Mouse (Mus musculus): Measurements from ENCODE around the gene Prkcd. TPM values are rescaled to one million over a fixed set of nuclear protein-coding genes. Genes with fewer than 3 reads are reported as not detected.

Prkcd gene
- polyA plus RNA-seq, 2 experiments = 46.1 to 105 TPM

- no peak overlapping the region for H3K9ac ChIP-seq (ENCODE audit: low read depth, low read length, severe bottlenecking)
- H3K4me2 ChIP-seq (replicated peaks; ENCODE audit: low read depth, low read length, severe bottlenecking) = no peak overlapping the region
- TF ChIP-seq POLR2A (IDR thresholded peaks at IDR 0.05; ENCODE audit: borderline replicate concordance, extremely low read depth, insufficient read depth, insufficient read length) = no peak
- no peaks in the 10 kb centered on the region for H3K4me1 ChIP-seq (ENCODE audit: control insufficient read depth, insufficient read depth, low read length)
- 88% methylated on average over 9 of the region's 9 CpGs for WGBS
- H3K9me3 ChIP-seq (ENCODE audit: control insufficient read depth, low read length) = no peaks in the 10 kb centered on the region
- H3K27ac ChIP-seq (replicated peaks; ENCODE audit: low read depth, low read length) = no peak overlapping the region
- H3K4me3 ChIP-seq (replicated peaks; ENCODE audit: low read length) = no peak overlapping the region
- ATAC-seq (ENCODE audit: low FRiP score, low read depth) = no peak
- no peak for DNase-seq (ENCODE audit: low spot score)
- H3K27me3 ChIP-seq (ENCODE audit: control insufficient read depth, insufficient read depth, low read length) = no peaks in the 10 kb centered on the region
- peaks cover 94% of the 10 kb centered on the region for H3K36me3 ChIP-seq (ENCODE audit: control insufficient read depth, insufficient read depth, low read length)
Measured at GRCm38 (mm10) chr14:30568016-30568415, 58.0 kb downstream of the Prkcd start.

- Histone ChIP-seq H3K4me1 (ENCODE audit: control insufficient read depth, insufficient read depth, low read length) (no peaks in the 10 kb centered on the region), H3K9me3 (ENCODE audit: control insufficient read depth, low read length) (no peaks in the 10 kb centered on the region), H3K4me3 (replicated peaks; ENCODE audit: low read length) (no peak overlapping the region), H3K27ac (replicated peaks; ENCODE audit: low read depth, low read length) (no peak overlapping the region), H3K9ac (ENCODE audit: low read depth, low read length, severe bottlenecking) (no peak overlapping the region), H3K4me2 (replicated peaks; ENCODE audit: low read depth, low read length, severe bottlenecking) (no peak overlapping the region), H3K27me3 (ENCODE audit: control insufficient read depth, insufficient read depth, low read length) (no peaks in the 10 kb centered on the region), H3K36me3 (ENCODE audit: control insufficient read depth, insufficient read depth, low read length) (peaks cover 86% of the 10 kb centered on the region)
- DNase-seq (ENCODE audit: low spot score) (no peak), ATAC-seq (ENCODE audit: low FRiP score, low read depth) (no peak)
- WGBS = 92% methylated on average over 6 of the region's 6 CpGs
- no peak for TF ChIP-seq POLR2A (IDR thresholded peaks at IDR 0.05; ENCODE audit: borderline replicate concordance, extremely low read depth, insufficient read depth, insufficient read length)
Measured at GRCm38 (mm10) chr14:30566317-30566716, 59.7 kb downstream of the Prkcd start.

GRCm38 (mm10) chr14:30564451-30564850 lies 61.6 kb downstream of the Prkcd start:
- TF ChIP-seq POLR2A (IDR thresholded peaks at IDR 0.05; ENCODE audit: borderline replicate concordance, extremely low read depth, insufficient read depth, insufficient read length) = no peak
- whole genome bisulfite sequencing = 92% methylated on average over 2 of the region's 2 CpGs
- DNase-seq (ENCODE audit: low spot score) (no peak), ATAC-seq (ENCODE audit: low FRiP score, low read depth) (no peak)
- Histone ChIP-seq H3K4me2 (replicated peaks; ENCODE audit: low read depth, low read length, severe bottlenecking) (no peak overlapping the region), H3K36me3 (ENCODE audit: control insufficient read depth, insufficient read depth, low read length) (peaks cover 86% of the 10 kb centered on the region), H3K27me3 (ENCODE audit: control insufficient read depth, insufficient read depth, low read length) (no peaks in the 10 kb centered on the region), H3K9ac (ENCODE audit: low read depth, low read length, severe bottlenecking) (no peak overlapping the region), H3K4me3 (replicated peaks; ENCODE audit: low read length) (no peak overlapping the region), H3K9me3 (ENCODE audit: control insufficient read depth, low read length) (no peaks in the 10 kb centered on the region), H3K27ac (replicated peaks; ENCODE audit: low read depth, low read length) (no peak overlapping the region), H3K4me1 (ENCODE audit: control insufficient read depth, insufficient read depth, low read length) (no peaks in the 10 kb centered on the region)

GRCm38 (mm10) chr14:30562343-30562742 lies 63.7 kb downstream of the Prkcd start:
- Histone ChIP-seq H3K4me3 (replicated peaks; ENCODE audit: low read length) (no peak overlapping the region), H3K9me3 (ENCODE audit: control insufficient read depth, low read length) (no peaks in the 10 kb centered on the region), H3K27me3 (ENCODE audit: control insufficient read depth, insufficient read depth, low read length) (no peaks in the 10 kb centered on the region), H3K27ac (replicated peaks; ENCODE audit: low read depth, low read length) (no peak overlapping the region), H3K36me3 (ENCODE audit: control insufficient read depth, insufficient read depth, low read length) (peaks cover 81% of the 10 kb centered on the region), H3K4me1 (ENCODE audit: control insufficient read depth, insufficient read depth, low read length) (no peaks in the 10 kb centered on the region), H3K9ac (ENCODE audit: low read depth, low read length, severe bottlenecking) (no peak overlapping the region), H3K4me2 (replicated peaks; ENCODE audit: low read depth, low read length, severe bottlenecking) (no peak overlapping the region)
- no peak for ATAC-seq (ENCODE audit: low FRiP score, low read depth)
- no peak for DNase-seq (ENCODE audit: low spot score)
- TF ChIP-seq POLR2A (IDR thresholded peaks at IDR 0.05; ENCODE audit: borderline replicate concordance, extremely low read depth, insufficient read depth, insufficient read length) = no peak

GRCm38 (mm10) chr14:30561470-30562187 lies 64.4 kb downstream of the Prkcd start:
- 86% methylated on average over 14 of the region's 14 CpGs for WGBS
- no peak for TF ChIP-seq POLR2A (IDR thresholded peaks at IDR 0.05; ENCODE audit: borderline replicate concordance, extremely low read depth, insufficient read depth, insufficient read length)
- ATAC-seq (ENCODE audit: low FRiP score, low read depth) (no peak), DNase-seq (ENCODE audit: low spot score) (no peak)
- Histone ChIP-seq H3K36me3 (ENCODE audit: control insufficient read depth, insufficient read depth, low read length) (peaks cover 80% of the 10 kb centered on the region), H3K9ac (ENCODE audit: low read depth, low read length, severe bottlenecking) (no peak overlapping the region), H3K4me3 (replicated peaks; ENCODE audit: low read length) (no peak overlapping the region), H3K27ac (replicated peaks; ENCODE audit: low read depth, low read length) (no peak overlapping the region), H3K4me1 (ENCODE audit: control insufficient read depth, insufficient read depth, low read length) (no peaks in the 10 kb centered on the region), H3K9me3 (ENCODE audit: control insufficient read depth, low read length) (no peaks in the 10 kb centered on the region), H3K27me3 (ENCODE audit: control insufficient read depth, insufficient read depth, low read length) (no peaks in the 10 kb centered on the region), H3K4me2 (replicated peaks; ENCODE audit: low read depth, low read length, severe bottlenecking) (no peak overlapping the region)

Data from limb, embryonic 14.5 days (tissue).